Mouse (Mus musculus) gastrocnemius, postnatal 25 days (tissue): ENCODE data around the gene Wdr48. TPM values are rescaled to one million over a fixed set of nuclear protein-coding genes. Genes with fewer than 3 reads are reported as not detected.

ENCODE experiments used
- DNase-seq: peaks from one replicate; pipeline ENCODE4 v3.0.0; 2022
- total RNA-seq, 2 experiments: library from RNA; stranded (reverse); gene quantifications; 1 replicate in 1 of 2; 2 replicates in 1 of 2; pipeline ENCODE4 v1.2.3; 2021

Wdr48 gene
- total RNA-seq, 2 experiments from 2014 or later, result 12.0 to 12.3 TPM

DNA sequence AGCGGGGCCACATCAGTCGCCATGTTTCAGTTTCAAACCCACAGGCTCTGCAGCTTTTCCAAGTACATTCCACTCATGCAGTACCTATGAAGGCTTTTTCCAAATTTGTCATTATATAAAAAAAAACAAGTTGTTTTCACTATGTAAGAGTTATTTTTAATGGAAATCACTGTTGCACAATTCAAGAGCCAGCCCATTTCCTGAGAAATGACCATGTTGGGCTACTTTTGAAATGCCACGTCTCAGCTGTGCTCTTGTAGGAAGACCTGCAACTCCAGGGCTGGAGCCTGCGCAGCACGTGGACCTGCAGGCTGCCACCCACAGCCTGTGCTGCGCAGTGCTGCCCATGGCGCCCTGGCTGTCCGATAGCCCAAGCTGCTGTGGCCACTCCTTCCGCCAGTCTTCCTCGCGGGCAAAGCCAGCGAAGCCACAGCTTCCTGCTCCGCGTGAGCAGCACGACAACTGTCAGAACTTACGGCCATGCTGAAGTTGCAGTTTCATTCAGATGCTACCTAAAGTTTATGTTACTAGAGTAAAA, 30.5 kb downstream of the Wdr48 start:
- no peak for DNase-seq

DNA sequence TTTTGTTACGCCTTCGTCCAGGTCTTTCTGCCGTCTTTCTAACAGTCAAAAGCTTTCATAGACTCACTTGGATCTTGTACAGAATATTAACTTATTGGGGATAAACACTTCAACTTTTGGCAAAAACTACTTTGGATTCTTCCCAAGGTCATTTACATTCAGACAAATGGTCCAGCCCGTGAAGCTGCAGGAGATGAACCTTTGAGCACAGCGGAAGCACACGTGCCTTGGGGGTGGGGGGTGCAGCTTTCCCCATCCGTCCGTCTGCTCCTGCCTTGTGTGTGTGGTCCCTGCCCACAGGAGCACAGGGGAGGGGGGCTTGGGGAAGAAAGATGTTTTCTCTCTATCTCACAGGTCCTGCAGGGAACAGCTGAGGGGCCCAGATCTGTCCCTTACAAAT, 31.1 kb downstream of the Wdr48 start:
- no peak for DNase-seq

DNA sequence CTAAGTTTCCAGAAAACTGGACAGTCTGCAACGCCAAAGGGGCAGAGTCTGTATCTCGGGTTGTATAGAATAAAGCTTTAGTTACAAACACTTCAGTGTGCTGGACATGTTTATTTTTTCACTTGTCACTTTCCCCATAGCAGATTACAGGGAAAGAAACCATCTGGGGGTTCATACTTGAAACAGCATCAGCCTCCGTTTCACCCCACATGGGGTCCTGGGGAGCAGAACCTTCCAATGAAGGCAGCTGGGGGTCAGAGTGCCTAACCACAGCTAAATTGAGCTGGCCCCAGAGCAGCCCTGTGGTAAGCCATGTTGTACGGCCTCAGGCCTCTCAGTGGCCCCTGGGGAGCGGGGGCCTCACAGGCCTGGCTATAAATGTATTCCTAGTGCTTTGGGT, 31.8 kb downstream of the Wdr48 start:
- DNase-seq, result no peak

DNA sequence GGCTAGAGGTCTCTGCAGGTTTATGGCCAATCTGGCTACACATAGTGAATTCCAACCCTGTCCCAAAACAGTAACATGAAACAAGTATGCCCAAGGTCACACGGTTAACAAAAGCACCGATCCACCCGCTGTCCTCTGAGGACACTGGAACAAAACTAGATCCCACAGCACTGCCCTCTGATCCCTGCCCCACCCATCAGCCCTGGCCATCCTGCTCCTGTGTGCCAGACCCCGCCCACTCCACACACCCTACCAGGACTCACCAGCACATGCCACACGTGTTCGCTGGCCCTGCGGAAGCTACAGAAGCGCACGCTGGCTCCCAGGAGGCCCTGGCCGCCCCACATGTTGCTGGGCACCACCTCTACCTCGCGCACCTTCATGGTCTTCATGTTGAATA, 37.7 kb downstream of the Wdr48 start:
- no peak for DNase-seq

- DNase-seq, result no peak
Observed at GRCm38 (mm10) chr9:119933675-119934074, 39.0 kb downstream of the Wdr48 start.

- DNase-seq, result peak; percentile 91
Observed at GRCm38 (mm10) chr9:119937005-119937773, 42.5 kb downstream of the Wdr48 start, which contains the start of the genes Gorasp1 and Ttc21a. Gorasp1 (minus strand) TSS chr9:119937565. Ttc21a (plus strand) TSS chr9:119937606.

- no peak for DNase-seq
Observed at GRCm38 (mm10) chr9:119938496-119938895, 43.8 kb downstream of the Wdr48 start.

DNA sequence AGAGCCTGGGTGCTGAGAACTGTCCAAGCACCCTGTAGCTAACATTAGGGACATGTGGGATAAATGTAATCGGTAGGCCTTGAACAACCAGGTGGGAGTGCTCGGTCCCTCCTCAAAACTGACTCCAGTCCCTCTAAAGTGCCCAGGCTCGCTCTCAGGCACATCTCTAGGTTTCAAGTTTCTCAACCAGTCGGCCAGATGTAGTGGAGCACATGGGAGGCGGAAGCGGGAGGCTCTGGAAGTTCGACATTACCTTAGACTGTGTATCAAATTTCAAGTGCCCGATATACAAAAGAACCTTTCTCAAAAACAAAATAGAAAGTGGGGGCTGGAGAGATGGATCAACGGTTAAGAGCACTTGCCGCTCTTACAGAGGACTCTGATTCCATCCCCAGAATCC, 45.0 kb downstream of the Wdr48 start:
- DNase-seq, result no peak

GRCm38 (mm10) chr9:119941407-119941806, 46.7 kb downstream of the Wdr48 start:
- no peak for DNase-seq

GRCm38 (mm10) chr9:119941861-119942260, 47.2 kb downstream of the Wdr48 start:
- DNase-seq, result no peak

GRCm38 (mm10) chr9:119943326-119943725, 48.6 kb downstream of the Wdr48 start:
- no peak for DNase-seq

DNA sequence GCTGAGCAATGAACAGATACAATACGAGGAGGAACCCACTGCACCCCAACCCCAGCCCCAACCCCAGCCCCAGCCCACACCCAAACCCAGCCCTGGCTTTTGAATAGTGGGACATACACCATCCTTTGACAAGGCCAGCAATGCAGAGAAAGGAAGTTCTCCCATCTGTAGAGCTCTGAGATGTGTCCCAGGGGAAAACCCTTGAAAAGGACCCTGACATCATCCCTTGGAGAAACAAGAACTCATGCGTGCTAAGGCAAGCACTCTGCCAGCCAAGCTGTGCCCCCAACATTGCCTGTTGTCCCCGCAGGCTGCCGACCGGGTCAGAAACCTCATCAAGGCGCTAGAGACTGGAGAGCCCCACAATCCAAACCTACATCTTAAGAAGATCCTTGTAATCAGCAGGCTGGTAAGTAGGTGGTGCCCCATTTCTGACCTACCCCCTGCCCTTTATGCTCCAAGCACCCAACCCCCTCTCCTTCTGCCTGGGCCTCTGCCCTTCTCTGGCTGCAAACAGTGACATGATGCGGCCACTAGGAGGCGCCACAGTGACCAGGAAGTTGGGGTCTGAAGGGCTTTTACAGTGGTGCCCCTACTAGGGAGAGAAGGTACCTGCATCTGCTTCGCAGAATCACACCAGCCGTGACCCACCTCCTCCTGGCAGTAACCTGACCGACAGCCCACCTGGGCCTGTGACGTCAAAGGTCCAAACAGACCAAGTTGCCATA, 50.7 kb downstream of the Wdr48 start:
- no peak for DNase-seq

DNA sequence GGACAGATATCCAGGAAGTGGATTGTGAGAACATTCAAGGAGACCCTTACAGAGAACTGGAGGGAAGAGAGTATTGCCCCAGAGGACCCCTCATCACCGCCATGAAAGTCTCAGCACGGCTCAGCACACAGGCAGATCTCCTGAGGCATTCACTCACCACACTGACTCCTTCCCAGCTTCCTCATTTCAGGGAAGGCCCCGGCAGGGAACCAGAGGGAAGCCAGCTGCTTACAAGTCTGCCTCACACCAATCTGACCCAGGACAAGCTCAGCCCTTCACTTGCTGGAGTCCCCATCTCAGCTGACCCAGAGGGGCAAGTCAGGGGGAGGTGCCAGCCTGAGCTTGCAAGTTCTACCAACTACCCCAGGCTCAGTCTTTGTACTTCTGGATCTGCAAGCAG, 54.1 kb downstream of the Wdr48 start:
- DNase-seq, result no peak

- no peak for DNase-seq
Observed at GRCm38 (mm10) chr9:119950434-119950833, 55.8 kb downstream of the Wdr48 start.

- DNase-seq, result no peak
Observed at GRCm38 (mm10) chr9:119951388-119951787, 56.7 kb downstream of the Wdr48 start.

- DNase-seq, result no peak
Observed at GRCm38 (mm10) chr9:119958835-119959234, 64.2 kb downstream of the Wdr48 start.

GRCm38 (mm10) chr9:119962216-119962615, 67.5 kb downstream of the Wdr48 start:
- no peak for DNase-seq

DNA sequence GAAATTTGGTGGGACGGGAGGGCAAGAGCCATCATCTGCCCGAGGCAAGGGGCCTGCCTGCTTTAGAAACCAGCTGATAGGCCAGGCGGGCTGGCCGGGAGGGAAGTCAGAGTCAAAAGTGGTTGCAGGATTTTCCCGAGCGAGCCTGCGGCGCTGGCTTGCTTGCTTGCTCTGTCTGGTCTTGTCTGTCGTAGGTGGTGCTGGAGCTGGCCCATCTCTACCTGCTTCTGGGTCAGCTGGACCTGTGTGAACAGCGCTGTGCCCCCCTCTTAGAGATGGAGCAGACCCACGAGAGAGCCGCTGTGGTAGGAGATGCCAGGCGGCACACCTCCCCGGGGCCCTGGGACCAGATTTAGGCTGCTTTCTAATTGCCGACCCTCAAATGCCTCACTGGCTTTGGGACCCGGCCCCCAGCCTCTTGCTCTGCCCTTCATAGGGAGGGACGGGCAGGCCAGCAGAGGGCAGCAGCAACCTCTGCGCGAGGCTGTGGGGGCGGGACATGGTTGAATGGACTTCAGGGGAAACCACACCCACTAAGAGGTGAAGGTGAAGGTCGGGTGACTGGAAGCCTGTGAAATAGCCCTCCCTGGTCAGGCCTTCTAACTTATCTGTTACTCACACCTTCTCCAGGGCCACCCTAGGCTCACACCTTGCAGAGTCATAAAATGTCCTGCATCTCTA, 68.4 kb downstream of the Wdr48 start:
- DNase-seq, result peak; percentile 60

DNA sequence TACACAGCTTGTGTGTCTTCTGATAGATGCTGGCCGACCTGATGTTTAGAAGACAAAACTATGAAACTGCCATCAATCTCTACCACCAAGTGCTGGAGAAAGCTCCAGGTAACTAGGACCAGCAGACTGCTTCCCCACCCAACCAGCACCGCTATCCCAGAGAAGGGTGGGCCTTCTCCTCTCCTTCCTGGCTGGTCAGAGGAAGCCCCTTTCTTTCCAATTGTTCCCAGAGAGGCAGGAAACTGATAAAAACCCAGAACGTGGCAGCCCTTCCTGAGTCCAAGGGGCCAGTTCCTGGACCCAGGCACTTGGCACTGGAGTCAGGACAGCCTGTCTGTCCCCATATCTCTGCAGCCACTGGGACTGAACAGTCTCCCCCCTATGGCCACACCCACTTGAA, 69.5 kb downstream of the Wdr48 start:
- no peak for DNase-seq

- DNase-seq, result no peak
Observed at GRCm38 (mm10) chr9:119965186-119965585, 70.5 kb downstream of the Wdr48 start.

DNA sequence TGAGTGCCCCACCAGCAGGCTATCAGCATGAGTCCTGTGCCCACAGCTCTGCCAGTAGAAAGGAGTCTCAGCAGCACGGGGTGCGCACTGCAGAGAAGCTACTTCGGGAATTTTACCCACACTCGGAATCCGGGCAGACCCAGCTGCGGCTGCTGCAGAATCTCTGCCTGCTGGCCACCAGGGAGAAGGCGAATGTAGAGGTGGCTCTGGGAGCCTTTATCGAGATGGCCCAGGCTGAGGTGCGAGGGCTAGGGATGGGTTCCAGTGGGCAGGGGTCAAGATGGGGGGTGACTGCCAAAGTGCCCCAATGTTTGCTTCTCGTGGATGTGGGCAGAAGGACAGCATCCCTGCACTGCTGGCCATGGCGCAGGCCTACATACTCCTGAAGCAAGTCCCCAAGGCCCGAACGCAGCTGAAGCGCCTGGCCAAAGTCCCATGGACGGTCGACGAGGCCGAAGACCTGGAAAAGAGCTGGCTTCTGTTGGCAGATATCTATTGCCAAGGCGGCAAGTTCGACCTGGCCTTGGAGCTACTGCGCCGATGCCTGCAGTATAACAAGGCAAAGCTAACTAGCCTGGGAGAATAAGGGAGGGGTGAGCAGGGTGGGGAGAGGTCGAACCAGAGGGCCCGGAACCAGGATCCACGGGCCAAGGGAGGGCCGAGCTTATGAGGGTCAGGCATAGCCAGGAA, 71.7 kb downstream of the Wdr48 start:
- no peak for DNase-seq

- DNase-seq, result no peak
Observed at GRCm38 (mm10) chr9:119969811-119970210, 75.1 kb downstream of the Wdr48 start.
